30 mouse cellular contexts compared by ENCODE assay signal in genomic region chr1:119123402-119123801, GRCm38 (mm10).
DNase-seq lines count a peak whose midpoint lies in the region; ATAC-seq and TF ChIP-seq lines count a peak whose summit lies in the region.
"Had no signal": no experiment of that assay in that cellular context is flagged by ENCODE, and none has a peak within 500 bp of the region (broad histone marks: within the 10 kb centered on the region; RNA-seq: fewer than 3 reads in every experiment).

No protein-coding gene starts in this region.

- no peaks in the 10 kb centered on the region for H3K27me3 ChIP-seq in kidney, embryonic 16.5 days (ENCODE audit: insufficient read depth, low read length)
- H3K27me3 ChIP-seq: embryonic facial prominence, embryonic 13.5 days; forebrain, embryonic 13.5 days; heart, embryonic 12.5 days; heart, embryonic 15.5 days; hindbrain, embryonic 13.5 days; intestine, embryonic 15.5 days had no signal

- H3K36me3 ChIP-seq in kidney, embryonic 16.5 days (ENCODE audit: insufficient read depth, low read length): no peaks in the 10 kb centered on the region
- H3K36me3 ChIP-seq: embryonic facial prominence, embryonic 10.5 days; embryonic facial prominence, embryonic 13.5 days; forebrain, embryonic 10.5 days; heart, embryonic 12.5 days; heart, embryonic 15.5 days; hindbrain, embryonic 10.5 days; hindbrain, embryonic 13.5 days; intestine, embryonic 15.5 days had no signal

- H3K9ac ChIP-seq in kidney, embryonic 16.5 days (replicated peaks; ENCODE audit: low read length): no peak overlapping the region
- H3K9ac ChIP-seq: embryonic facial prominence, embryonic 13.5 days; forebrain, embryonic 13.5 days; heart, embryonic 12.5 days; heart, embryonic 15.5 days; hindbrain, embryonic 13.5 days; intestine, embryonic 15.5 days had no signal

- 22% methylated on average over 3 of the region's 3 CpGs for WGBS in kidney, embryonic 16.5 days

- no peaks in the 10 kb centered on the region for H3K9me3 ChIP-seq in kidney, embryonic 16.5 days (ENCODE audit: low read length)
- H3K9me3 ChIP-seq: embryonic facial prominence, embryonic 10.5 days; embryonic facial prominence, embryonic 13.5 days; forebrain, embryonic 10.5 days; forebrain, embryonic 13.5 days; heart, embryonic 12.5 days; heart, embryonic 15.5 days; hindbrain, embryonic 10.5 days; hindbrain, embryonic 13.5 days; intestine, embryonic 15.5 days had no signal

- H3K4me2 ChIP-seq in kidney, embryonic 16.5 days (replicated peaks; ENCODE audit: low read depth, low read length): no peak overlapping the region
- H3K4me2 ChIP-seq: embryonic facial prominence, embryonic 13.5 days; forebrain, embryonic 13.5 days; heart, embryonic 12.5 days; heart, embryonic 15.5 days; hindbrain, embryonic 13.5 days; intestine, embryonic 15.5 days had no signal

- no peak for ATAC-seq in kidney, embryonic 16.5 days (ENCODE audit: low FRiP score, low TSS enrichment)
- ATAC-seq: CD4-positive, CD25-positive, alpha-beta regulatory T cell, adult 4 months; forebrain, embryonic 13.5 days; forebrain, embryonic 16.5 days; hindbrain, embryonic 16.5 days; intestine, embryonic 15.5 days had no signal

- TF ChIP-seq POLR2A in embryonic fibroblast, embryonic 13.5 days (IDR thresholded peaks at IDR 0.05; ENCODE audit: low read depth, low read length): no peak

- H3K4me1 ChIP-seq in embryonic fibroblast, embryonic 13.5 days (ENCODE audit: control insufficient read depth, insufficient read depth, low read length): peaks cover 17% of the 10 kb centered on the region
- H3K4me1 ChIP-seq in kidney, embryonic 16.5 days (ENCODE audit: insufficient read depth, low read length): peaks cover 4% of the 10 kb centered on the region; the same call in 1 of the 2 replicates
- H3K4me1 ChIP-seq: embryonic facial prominence, embryonic 13.5 days; heart, embryonic 12.5 days; heart, embryonic 15.5 days; hindbrain, embryonic 13.5 days; intestine, embryonic 15.5 days had no signal

- no peak for TF ChIP-seq CTCF in embryonic fibroblast, embryonic 13.5 days (IDR thresholded peaks at IDR 0.05; ENCODE audit: borderline replicate concordance, insufficient read depth, low read length)

- H3K27ac ChIP-seq in embryonic fibroblast, embryonic 13.5 days (ENCODE audit: insufficient read depth, low read length): peak overlapping the region; percentile 100
- H3K27ac ChIP-seq in kidney, embryonic 16.5 days (ENCODE audit: low read length): no peak overlapping the region
- H3K27ac ChIP-seq: embryonic facial prominence, embryonic 10.5 days; embryonic facial prominence, embryonic 13.5 days; forebrain, embryonic 10.5 days; forebrain, embryonic 13.5 days; gastrocnemius, adult 2 months; heart, embryonic 15.5 days; hindbrain, embryonic 13.5 days; intestine, embryonic 15.5 days had no signal

- peak; percentile 9 for DNase-seq in embryo, embryonic 10.5 days (ENCODE audit: low spot score)
- DNase-seq in embryo, embryonic 11 days: no peak
- peak; percentile 21 for DNase-seq in NIH3T3 (ENCODE audit: low read depth)
- DNase-seq in T-cell, adult 2 months (ENCODE audit: low spot score): no peak
- DNase-seq: adrenal gland, adult 2 months; adrenal gland, postnatal 14 days; B cell, adult 2 months; cerebellum, adult 11-12 months; cerebellum, adult 8-10 months; cerebellum, postnatal 14 days; gastrocnemius, adult 2 months; gastrocnemius, postnatal 14 days; heart, adult 18-20 months; heart, postnatal 10 days; heart, postnatal 36 days; kidney, adult 11 months had no signal

- no peak overlapping the region for H3K4me3 ChIP-seq in embryonic fibroblast, embryonic 13.5 days (ENCODE audit: insufficient read depth, low read length)
- no peak overlapping the region for H3K4me3 ChIP-seq in kidney, embryonic 16.5 days (ENCODE audit: low read length)
- H3K4me3 ChIP-seq: embryonic facial prominence, embryonic 10.5 days; embryonic facial prominence, embryonic 13.5 days; forebrain, embryonic 10.5 days; forebrain, embryonic 13.5 days; gastrocnemius, adult 2 months; heart, embryonic 12.5 days; heart, embryonic 15.5 days; hindbrain, embryonic 10.5 days; hindbrain, embryonic 13.5 days; intestine, embryonic 15.5 days had no signal

Comparison
In these comparisons a context has a peak if more than half of its experiments do, and no peak if none do; other contexts are left out.
1. DNase-seq: peak in embryo, embryonic 10.5 days (single experiment) and NIH3T3 (single experiment); none in embryo, embryonic 11 days (single experiment) and T-cell, adult 2 months (single experiment).